Mouse (Mus musculus): ENCODE measurements around the gene Rhpn2.
A peak's percentile ranks its signal among the peaks of the same experiment; 100 is the strongest.

The Rhpn2 gene

GRCm38 (mm10) chr7:35395734-35396456, 61.9 kb downstream of the Rhpn2 start:
- DNase-seq, result peak; percentile 32

DNA sequence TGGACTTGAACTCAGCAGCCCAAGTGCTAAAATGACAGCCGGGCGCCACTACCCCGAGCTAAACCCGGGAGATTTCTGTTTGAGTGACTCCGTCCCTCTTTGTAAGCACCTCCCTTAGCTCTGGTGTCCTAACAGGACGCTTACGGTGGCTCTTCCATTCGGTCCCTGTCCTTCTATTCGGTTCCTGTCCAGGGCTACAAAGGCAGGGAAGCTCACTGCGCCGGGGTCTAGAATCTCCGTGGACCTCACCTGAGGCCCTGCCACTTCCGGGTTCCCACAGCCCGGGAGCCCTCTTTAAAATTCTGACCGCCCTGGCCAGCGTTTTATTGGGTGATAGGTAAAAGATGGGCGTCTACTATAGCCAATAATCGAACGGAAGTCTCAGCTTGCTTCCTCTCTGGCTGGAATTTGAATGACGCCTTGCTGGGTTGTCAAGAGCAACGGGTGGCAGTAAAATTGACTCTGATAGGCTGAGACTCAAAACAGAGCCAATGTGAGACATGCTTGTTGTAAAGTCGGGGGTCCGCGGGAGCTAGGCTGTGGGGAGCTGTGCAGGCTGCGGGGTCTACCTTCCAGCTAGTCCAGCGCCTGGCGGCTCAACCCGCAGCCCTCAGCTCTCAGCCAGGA, 62.7 kb downstream of the Rhpn2 start, which contains the start of the genes Faap24 and Cep89:
Gene Faap24 (minus strand): TSS at position 295 of the 627 bp plus-strand sequence.
Gene Cep89 (plus strand): TSS at position 494 of the 627 bp plus-strand sequence.
- peak; percentile 85 for DNase-seq

- DNase-seq, result no peak
Measured at GRCm38 (mm10) chr7:35401169-35401568, 67.2 kb downstream of the Rhpn2 start.

GRCm38 (mm10) chr7:35415226-35415625, 81.3 kb downstream of the Rhpn2 start:
- no peak for DNase-seq

- DNase-seq, result no peak
Measured at GRCm38 (mm10) chr7:35415801-35416653, 82.1 kb downstream of the Rhpn2 start.

- DNase-seq, result no peak
Measured at GRCm38 (mm10) chr7:35416654-35416948, 82.6 kb downstream of the Rhpn2 start.

- DNase-seq, result no peak
Measured at GRCm38 (mm10) chr7:35423071-35423470, 89.1 kb downstream of the Rhpn2 start.

- no peak for DNase-seq
Measured at GRCm38 (mm10) chr7:35428146-35428545, 94.2 kb downstream of the Rhpn2 start.

GRCm38 (mm10) chr7:35435266-35435665, 101.3 kb downstream of the Rhpn2 start:
- DNase-seq, result no peak

All from right cerebral cortex, postnatal 4 days (tissue).